Mouse (Mus musculus) lung, postnatal 0 days (tissue): ENCODE results near the gene Mob3a. TPM values are rescaled to one million over a fixed set of nuclear protein-coding genes. Genes with fewer than 3 reads are reported as not detected.

Source experiments
- ATAC-seq: fragments of 200-750 bp; cut with Nextera tagmentation; 2 replicates; pipeline ENCODE4 v1.8.0; 2017; ENCODE audit warnings: moderate library complexity
- DNase-seq: peaks from one replicate; pipeline ENCODE4 v3.0.0-alpha.2; 2016; ENCODE audit warnings: low spot score
- H3K27ac ChIP-seq: fragments of 300-500 bp; sonication (generic); 2 replicates; pipeline ENCODE4 v1.5.1; 2014; ENCODE audit warnings: antibody characterized with exemption, mild to moderate bottlenecking, low read length, mixed read lengths
- H3K27me3 ChIP-seq: fragments of 300-500 bp; sonication (generic); replicated peaks from 2 replicates; pipeline ENCODE4 v1.6.1; 2014; ENCODE audit warnings: low read length, mixed read lengths; ENCODE audit not compliant: insufficient read depth
- H3K36me3 ChIP-seq: fragments of 300-500 bp; sonication (generic); 2 replicates; pipeline ENCODE4 v1.6.1; 2014; ENCODE audit warnings: low read length, mixed read lengths; ENCODE audit not compliant: insufficient read depth
- H3K4me1 ChIP-seq: fragments of 300-500 bp; sonication (generic); 2 replicates; pipeline ENCODE4 v1.6.1; 2014; ENCODE audit warnings: antibody characterized with exemption, low read depth, low read length, mixed read lengths; ENCODE audit not compliant: insufficient read depth
- H3K4me2 ChIP-seq: fragments of 300-500 bp; sonication (generic); replicated peaks from 2 replicates; pipeline ENCODE4 v1.6.1; 2014; ENCODE audit warnings: low read depth, mild to moderate bottlenecking, low read length, moderate library complexity, mixed read lengths
- H3K4me3 ChIP-seq: fragments of 300-500 bp; sonication (generic); 2 replicates; pipeline ENCODE4 v1.5.1; 2014; ENCODE audit warnings: low read depth, low read length
- H3K9ac ChIP-seq: fragments of 300-500 bp; sonication (generic); replicated peaks from 2 replicates; pipeline ENCODE4 v1.6.1; 2014; ENCODE audit warnings: low read depth, mild to moderate bottlenecking
- H3K9me3 ChIP-seq: fragments of 300-500 bp; sonication (generic); 2 replicates; pipeline ENCODE4 v1.6.1; 2016; ENCODE audit warnings: low read length, mixed read lengths
- CTCF ChIP-seq: IDR thresholded peaks from 2 replicates; pipeline ENCODE4 v1.5.1; 2016; ENCODE audit warnings: antibody characterized with exemption, mild to moderate bottlenecking
- EP300 ChIP-seq: IDR thresholded peaks from 2 replicates; pipeline ENCODE4 v1.6.1; 2016; ENCODE audit warnings: antibody characterized with exemption, mild to moderate bottlenecking, control low read depth
- WGBS: fragments of 180-500 bp; shearing (Covaris S2); extraction: QIAGEN DNeasy Blood & Tissue Kit; methylation state at CpG from one replicate; pipeline ENCODE4 v1.1.7; 2014; 5-methylcytosine and 5-hydroxymethylcytosine counted together
- polyA plus RNA-seq: library from polyadenylated mRNA; unstranded; fragments of >200 nt; fragmentation: Nextera tagmentation; extraction: Ambion mirVana; gene quantifications from 2 replicates; pipeline ENCODE4 v1.2.1, GENCODE M21; 2015

Mob3a gene
- polyA plus RNA-seq, 1 experiment from 2014 or later: 32.6 TPM

- WGBS: 24% methylated on average over 5 of the region's 5 CpGs
- no peak overlapping the region for H3K4me2 ChIP-seq
- H3K27ac ChIP-seq: peak overlapping the region; percentile 94
- DNase-seq (peak; percentile 42), ATAC-seq (no peak)
- TF ChIP-seq CTCF (no peak), EP300 (no peak)
- H3K36me3 ChIP-seq: peaks cover 22% of the 10 kb centered on the region
- no peak overlapping the region for H3K9ac ChIP-seq
- peaks cover 23% of the 10 kb centered on the region; the same call in 1 of the 2 replicates for H3K4me1 ChIP-seq
- H3K4me3 ChIP-seq: no peak overlapping the region
- no peaks in the 10 kb centered on the region for H3K9me3 ChIP-seq
- no peaks in the 10 kb centered on the region for H3K27me3 ChIP-seq
These were observed 38.1 kb downstream of the Mob3a start for GRCm38 (mm10) chr10:80663485-80664196.

GRCm38 (mm10) chr10:80661149-80661548 lies 40.6 kb downstream of the Mob3a start:
- Histone ChIP-seq H3K4me3 (no peak overlapping the region), H3K4me1 (peaks cover 22% of the 10 kb centered on the region; the same call in 1 of the 2 replicates), H3K27me3 (no peaks in the 10 kb centered on the region), H3K27ac (no peak overlapping the region; the same call in 1 of the 2 replicates), H3K36me3 (no peaks in the 10 kb centered on the region), H3K9ac (no peak overlapping the region), H3K4me2 (no peak overlapping the region), H3K9me3 (no peaks in the 10 kb centered on the region)
- peak; percentile 83 for TF ChIP-seq CTCF
- peak; percentile 57 for TF ChIP-seq EP300
- 25% methylated on average over 5 of the region's 5 CpGs for WGBS
- peak; percentile 72 for DNase-seq
- ATAC-seq: no peak

- Histone ChIP-seq H3K4me1 (peaks cover 16% of the 10 kb centered on the region; the same call in 1 of the 2 replicates), H3K9ac (no peak overlapping the region), H3K36me3 (no peaks in the 10 kb centered on the region), H3K4me2 (peak overlapping the region; percentile 39), H3K9me3 (no peaks in the 10 kb centered on the region), H3K27me3 (no peaks in the 10 kb centered on the region), H3K27ac (no peak overlapping the region), H3K4me3 (peak overlapping the region; percentile 14; the same call in 1 of the 2 replicates)
- 9% methylated on average over 10 of the region's 10 CpGs for WGBS
- DNase-seq (peak; percentile 85), ATAC-seq (no peak)
- TF ChIP-seq EP300 (no peak), CTCF (peak; percentile 78)
These were observed 42.6 kb downstream of the Mob3a start for GRCm38 (mm10) chr10:80659213-80659612.

GRCm38 (mm10) chr10:80658841-80659202 lies 43.0 kb downstream of the Mob3a start:
- Histone ChIP-seq H3K27ac (no peak overlapping the region), H3K9me3 (no peaks in the 10 kb centered on the region), H3K36me3 (no peaks in the 10 kb centered on the region), H3K9ac (no peak overlapping the region), H3K27me3 (no peaks in the 10 kb centered on the region), H3K4me2 (no peak overlapping the region), H3K4me3 (no peak overlapping the region), H3K4me1 (peaks cover 12% of the 10 kb centered on the region; the same call in 1 of the 2 replicates)
- ATAC-seq: no peak
- no peak for DNase-seq
- no peak for TF ChIP-seq EP300
- TF ChIP-seq CTCF: no peak
- 60% methylated on average over 4 of the region's 4 CpGs for WGBS

GRCm38 (mm10) chr10:80658194-80658840 lies 43.5 kb downstream of the Mob3a start:
- H3K27ac ChIP-seq: no peak overlapping the region
- 88% methylated on average over 14 of the region's 14 CpGs for WGBS
- ATAC-seq: no peak

GRCm38 (mm10) chr10:80656863-80657623 lies 44.7 kb downstream of the Mob3a start, which contains the start of gene Btbd2:
Gene Btbd2, minus strand, starts transcription at chr10:80657071.
- Histone ChIP-seq H3K9ac (peak within 1 kb of the TSS; percentile 89), H3K27me3 (no peaks in the 10 kb centered on the region), H3K27ac (peak within 1 kb of the TSS; percentile 84), H3K9me3 (no peaks in the 10 kb centered on the region), H3K4me2 (peak within 1 kb of the TSS; percentile 97), H3K36me3 (no peaks in the 10 kb centered on the region), H3K4me1 (peaks cover 5% of the 10 kb centered on the region; the same call in 1 of the 2 replicates), H3K4me3 (peak within 1 kb of the TSS; percentile 87)
- TF ChIP-seq EP300: no peak
- TF ChIP-seq CTCF: no peak
- 21% methylated on average over 15 of the region's 15 CpGs for WGBS
- ATAC-seq: peak; percentile 20
- DNase-seq: peak; percentile 57

More at GRCm38 (mm10) chr10:80658194-80658840, 43.5 kb downstream of the Mob3a start:
- Histone ChIP-seq H3K9me3 (no peaks in the 10 kb centered on the region), H3K9ac (no peak overlapping the region), H3K4me2 (no peak overlapping the region), H3K4me3 (no peak overlapping the region), H3K4me1 (peaks cover 8% of the 10 kb centered on the region; the same call in 1 of the 2 replicates), H3K36me3 (no peaks in the 10 kb centered on the region), H3K27me3 (no peaks in the 10 kb centered on the region)
- DNase-seq: no peak
- no peak for TF ChIP-seq EP300
- TF ChIP-seq CTCF: no peak
